Comparison of ENCODE assay signal across 8 mouse cellular contexts in genomic region chr19:6241274-6242107, GRCm38 (mm10). TPM values are rescaled to one million over a fixed set of nuclear protein-coding genes. Genes with fewer than 3 reads are reported as not detected.
A peak's percentile ranks its signal among the peaks of the same experiment; 100 is the strongest.
DNase-seq lines count a peak whose midpoint lies in the region; ATAC-seq and TF ChIP-seq lines count a peak whose summit lies in the region.

Gene Atg2a (plus strand): TSS chr19:6241668.

- in situ Hi-C loops in CH12.LX (cut with MboI; ENCODE audit: low pct_ligation_motif_present, low pct_unique_long_range_greater_than_20kb, low sequenced_read_pairs) = no loop called here

- no peaks in the 10 kb centered on the region for H3K27me3 ChIP-seq in CH12.LX (replicated peaks)
- no peaks in the 10 kb centered on the region for H3K27me3 ChIP-seq in forebrain, embryonic 11.5 days (ENCODE audit: control insufficient read depth, insufficient read depth, low read length)
- H3K27me3 ChIP-seq in heart, embryonic 16.5 days (ENCODE audit: control insufficient read depth, insufficient read depth, low read length) = no peaks in the 10 kb centered on the region
- H3K27me3 ChIP-seq in liver, embryonic 15.5 days = no peaks in the 10 kb centered on the region
- no peaks in the 10 kb centered on the region for H3K27me3 ChIP-seq in neural tube, embryonic 12.5 days (replicated peaks)

- peaks cover 19 to 32% of the 10 kb centered on the region in 2 experiments for H3K36me3 ChIP-seq in CH12.LX (replicated peaks in 1 of 2; ENCODE audit: control insufficient read depth in 1 of 2, insufficient read depth in 1 of 2, low read length in 1 of 2)
- H3K36me3 ChIP-seq in forebrain, embryonic 11.5 days (ENCODE audit: control insufficient read depth, insufficient read depth, low read length) = no peaks in the 10 kb centered on the region; the same call in 1 of the 2 replicates
- peaks cover 16% of the 10 kb centered on the region for H3K36me3 ChIP-seq in heart, embryonic 16.5 days (ENCODE audit: control insufficient read depth, insufficient read depth)
- H3K36me3 ChIP-seq in liver, embryonic 15.5 days (replicated peaks) = peaks cover 22% of the 10 kb centered on the region
- peaks cover 23% of the 10 kb centered on the region for H3K36me3 ChIP-seq in neural tube, embryonic 12.5 days

- dilution Hi-C loops in CH12.LX (cut with MboI; ENCODE audit: extremely low pct_ligation_motif_present, extremely low pct_unique_long_range_greater_than_20kb, low sequenced_read_pairs) = no loop called here

- under 1% methylated on average over 55 of the region's 55 CpGs for WGBS in forebrain, embryonic 11.5 days
- under 1% methylated on average over 55 of the region's 55 CpGs for WGBS in heart, embryonic 16.5 days
- WGBS in liver, embryonic 15.5 days (ENCODE audit: insufficient replicate concordance) = under 1% methylated on average over 55 of the region's 55 CpGs
- under 1% methylated on average over 55 of the region's 55 CpGs for WGBS in neural tube, embryonic 12.5 days

- peak within 1 kb of the TSS; percentile 67 for H3K27ac ChIP-seq in CH12.LX (ENCODE audit: insufficient read depth, low read depth)
- peak within 1 kb of the TSS; percentile 50 for H3K27ac ChIP-seq in forebrain, embryonic 11.5 days (ENCODE audit: low read depth, low read length)
- H3K27ac ChIP-seq in heart, embryonic 16.5 days (ENCODE audit: low read length) = peak within 1 kb of the TSS; percentile 80
- peak within 1 kb of the TSS; percentile 93 for H3K27ac ChIP-seq in liver, embryonic 15.5 days (replicated peaks)
- H3K27ac ChIP-seq in neural tube, embryonic 12.5 days = peak within 1 kb of the TSS; percentile 37; the same call in 1 of the 2 replicates

- peak; percentile 68 for TF ChIP-seq POLR2A in CH12.LX (IDR thresholded peaks at IDR 0.05; ENCODE audit: low read depth, low read length)

- no peaks in the 10 kb centered on the region for H3K9me3 ChIP-seq in CH12.LX (replicated peaks; ENCODE audit: low read length)
- no peaks in the 10 kb centered on the region for H3K9me3 ChIP-seq in forebrain, embryonic 11.5 days (ENCODE audit: control insufficient read depth, low read length)
- no peaks in the 10 kb centered on the region for H3K9me3 ChIP-seq in heart, embryonic 16.5 days (replicated peaks; ENCODE audit: control insufficient read depth, low read length)
- H3K9me3 ChIP-seq in liver, embryonic 15.5 days (replicated peaks) = no peaks in the 10 kb centered on the region
- H3K9me3 ChIP-seq in neural tube, embryonic 12.5 days = no peaks in the 10 kb centered on the region

- H3K4me2 ChIP-seq in CH12.LX (ENCODE audit: insufficient read depth, low read depth, poor library complexity, severe bottlenecking) = peak within 1 kb of the TSS; percentile 83
- H3K4me2 ChIP-seq in forebrain, embryonic 11.5 days (ENCODE audit: low read depth, low read length, severe bottlenecking) = peak within 1 kb of the TSS; percentile 92
- H3K4me2 ChIP-seq in heart, embryonic 16.5 days (ENCODE audit: low read depth, low read length) = peak within 1 kb of the TSS; percentile 84
- peak within 1 kb of the TSS; percentile 77 for H3K4me2 ChIP-seq in liver, embryonic 15.5 days
- peak within 1 kb of the TSS; percentile 96 for H3K4me2 ChIP-seq in neural tube, embryonic 12.5 days (replicated peaks)

- TF ChIP-seq EP300 in CH12.LX (IDR thresholded peaks at IDR 0.05; ENCODE audit: low read length) = no peak

- H3K79me2 ChIP-seq in CH12.LX (replicated peaks; ENCODE audit: control insufficient read depth, extremely low read depth, insufficient read depth, poor library complexity, severe bottlenecking) = peaks cover 10% of the 10 kb centered on the region; the same call in 1 of the 2 replicates

- peak; percentile 99 for DNase-seq in CH12.LX (ENCODE audit: extremely low read depth)
- DNase-seq in c-Kit-positive CD71-positive TER-119-negative erythroid progenitor cells, embryonic 14.5 days (ENCODE audit: low read depth) = peak; percentile 99
- peak; percentile 98 for DNase-seq in forebrain, embryonic 11.5 days (ENCODE audit: low spot score)
- peak; percentile 99 for DNase-seq in kidney, postnatal 36 days
- peak; percentile 99 for DNase-seq in telencephalon, adult 2 months (ENCODE audit: low read depth, low spot score)

- no peak for TF ChIP-seq RAD21 in CH12.LX (IDR thresholded peaks at IDR 0.05; ENCODE audit: low read depth, low read length)

- peak; percentile 93 for ATAC-seq in forebrain, embryonic 11.5 days (replicated peaks; ENCODE audit: low FRiP score)
- ATAC-seq in heart, embryonic 16.5 days (replicated peaks; ENCODE audit: extremely low read depth, insufficient read depth, low FRiP score) = peak; percentile 94
- ATAC-seq in liver, embryonic 15.5 days (ENCODE audit: insufficient read depth) = peak; percentile 89
- ATAC-seq in neural tube, embryonic 12.5 days (ENCODE audit: low FRiP score, low read depth) = peak; percentile 92

- H3K4me3 ChIP-seq in CH12.LX (replicated peaks in 1 of 3; ENCODE audit: low read depth in 2 of 3, low read length in 2 of 3, poor library complexity in 1 of 3) = peak within 1 kb of the TSS; percentile 78 to 100 (median 98)
- peak within 1 kb of the TSS; percentile 85 for H3K4me3 ChIP-seq in forebrain, embryonic 11.5 days (ENCODE audit: low read depth, low read length)
- H3K4me3 ChIP-seq in heart, embryonic 16.5 days (ENCODE audit: low read length) = peak within 1 kb of the TSS; percentile 90
- H3K4me3 ChIP-seq in liver, embryonic 15.5 days (replicated peaks) = peak within 1 kb of the TSS; percentile 79
- H3K4me3 ChIP-seq in neural tube, embryonic 12.5 days = peak within 1 kb of the TSS; percentile 86

- TF ChIP-seq CTCF in CH12.LX (conservative IDR thresholded peaks at IDR 0.05 in 1 of 2, IDR thresholded peaks at IDR 0.05 in 1 of 2; ENCODE audit: low read depth in 2 of 2, low read length in 2 of 2) = no peak

- peaks cover 0 to 21% of the 10 kb centered on the region in 2 experiments; a peak in 2 of 4 replicates for H3K4me1 ChIP-seq in CH12.LX (ENCODE audit: control insufficient read depth in 1 of 2, insufficient read depth in 2 of 2)
- H3K4me1 ChIP-seq in forebrain, embryonic 11.5 days (replicated peaks; ENCODE audit: control insufficient read depth, insufficient read depth, low read length) = peaks cover 4% of the 10 kb centered on the region; the same call in 1 of the 2 replicates
- H3K4me1 ChIP-seq in heart, embryonic 16.5 days (ENCODE audit: control insufficient read depth, insufficient read depth, low read length) = peaks cover 9% of the 10 kb centered on the region
- peaks cover 60% of the 10 kb centered on the region for H3K4me1 ChIP-seq in liver, embryonic 15.5 days (replicated peaks)
- peaks cover 8% of the 10 kb centered on the region for H3K4me1 ChIP-seq in neural tube, embryonic 12.5 days

- peak within 1 kb of the TSS; percentile 95 for H3K9ac ChIP-seq in CH12.LX (ENCODE audit: insufficient read depth, low read depth)
- H3K9ac ChIP-seq in forebrain, embryonic 11.5 days (ENCODE audit: low read length) = peak within 1 kb of the TSS; percentile 90
- peak within 1 kb of the TSS; percentile 96 for H3K9ac ChIP-seq in heart, embryonic 16.5 days (ENCODE audit: low read length)
- H3K9ac ChIP-seq in liver, embryonic 15.5 days = peak within 1 kb of the TSS; percentile 84
- peak within 1 kb of the TSS; percentile 92 for H3K9ac ChIP-seq in neural tube, embryonic 12.5 days

TF ChIP-seq in CH12.LX, 34 proteins besides CTCF, POLR2A, EP300 and RAD21 (continues in another document):
- TF ChIP-seq ZC3H11A (IDR thresholded peaks at IDR 0.05; ENCODE audit: low read depth, low read length) (no peak), PAX5 (IDR thresholded peaks at IDR 0.05; ENCODE audit: low read length) (no peak), POLR2AphosphoS2 (IDR thresholded peaks at IDR 0.05; ENCODE audit: low read depth, low read length) (no peak), CHD2 (IDR thresholded peaks at IDR 0.05; ENCODE audit: low read length) (peak; percentile 55; the same call in 1 of the 2 replicates), UBTF (IDR thresholded peaks at IDR 0.05; ENCODE audit: low read depth, low read length) (peak; percentile 100), JUN (IDR thresholded peaks at IDR 0.05; ENCODE audit: insufficient read depth, low read depth, low read length) (peak; percentile 18; the same call in 1 of the 2 replicates), KAT2A (IDR thresholded peaks at IDR 0.05; ENCODE audit: insufficient replicate concordance, low read length) (peak; percentile 64; the same call in 1 of the 2 replicates), MEF2A (IDR thresholded peaks at IDR 0.05; ENCODE audit: borderline replicate concordance, low read depth, low read length) (peak; percentile 45; the same call in 1 of the 2 replicates), ZMIZ1 (IDR thresholded peaks at IDR 0.05; ENCODE audit: low read depth, low read length) (0 out of 2 replicates have a peak, but pooled peaks have one; percentile 19), JUND (conservative IDR thresholded peaks at IDR 0.05; ENCODE audit: low read depth, low read length) (peak; percentile 38; the same call in 1 of the 2 replicates), CHD1 (IDR thresholded peaks at IDR 0.05; ENCODE audit: low read depth, low read length) (no peak), TCF12 (IDR thresholded peaks at IDR 0.05; ENCODE audit: low read depth, low read length) (peak; percentile 58), SIN3A (IDR thresholded peaks at IDR 0.05; ENCODE audit: low read length) (peak; percentile 87), ELF1 (IDR thresholded peaks at IDR 0.05; ENCODE audit: low read depth, low read length) (peak; percentile 60; the same call in 1 of the 2 replicates), ZNF384 (IDR thresholded peaks at IDR 0.05; ENCODE audit: low read depth, low read length) (peak; percentile 100), USF1 (IDR thresholded peaks at IDR 0.05; ENCODE audit: low read depth, low read length) (no peak), MYC (IDR thresholded peaks at IDR 0.05; ENCODE audit: low read depth, low read length) (no peak), TBP (conservative IDR thresholded peaks at IDR 0.05; ENCODE audit: low read depth, low read length) (peak; percentile 37; the same call in 1 of the 2 replicates), MAX (IDR thresholded peaks at IDR 0.05; ENCODE audit: low read length) (0 out of 2 replicates have a peak, but pooled peaks have one; percentile 18), MXI1 (IDR thresholded peaks at IDR 0.05; ENCODE audit: low read depth, low read length) (peak; percentile 74; the same call in 1 of the 2 replicates), RCOR1 (conservative IDR thresholded peaks at IDR 0.05; ENCODE audit: low read depth, low read length) (no peak), SMC3 (IDR thresholded peaks at IDR 0.05; ENCODE audit: low read depth, low read length) (no peak)

RNA-seq across cellular contexts. Expression of gene Atg2a, which starts in this region (rescaled TPM):
- 9.5 and 10.0 TPM in 2 replicates for total RNA-seq in CH12.LX (2012; rRNA removed)
- total RNA-seq in CH12.LX (2014; rRNA removed) = 2.3 and 2.8 TPM in 2 replicates
- polyA plus RNA-seq in CH12.LX (2012; ENCODE audit: insufficient read length, low read depth) = 9.4 and 13.9 TPM in 2 replicates
- polyA plus RNA-seq in forebrain, embryonic 11.5 days (2014; fragmentation: Nextera tagmentation; extraction: Ambion mirVana) = 12.3 and 14.6 TPM in 2 replicates
- polyA plus RNA-seq in heart, embryonic 16.5 days (2015; fragmentation: Nextera tagmentation; extraction: Ambion mirVana) = 8.0 and 8.9 TPM in 2 replicates
- polyA plus RNA-seq in liver, embryonic 15.5 days (2015; fragmentation: Nextera tagmentation; extraction: Ambion mirVana) = 4.7 and 5.8 TPM in 2 replicates
- polyA plus RNA-seq in neural tube, embryonic 12.5 days (2016; fragmentation: Nextera tagmentation; extraction: Ambion mirVana) = 13.8 and 14.7 TPM in 2 replicates

Comparison
In these comparisons a context has a peak if more than half of its experiments do, and no peak if none do; other contexts are left out.
1. Peak in every context shown above with its lines: DNase-seq, ATAC-seq, H3K4me3 ChIP-seq and H3K27ac ChIP-seq.
2. H3K27ac ChIP-seq: peak in every context shown above with its lines; median percentile 93 in liver, embryonic 15.5 days; 80 in heart, embryonic 16.5 days; 67 in CH12.LX; 50 in forebrain, embryonic 11.5 days; 37 in neural tube, embryonic 12.5 days.